Mouse (Mus musculus) left cerebral cortex, adult 8-10 months (tissue): ENCODE measurements around the gene Gm20737. TPM values are rescaled to one million over a fixed set of nuclear protein-coding genes. Genes with fewer than 3 reads are reported as not detected.
"Not testable (repeated sequence)": the region's sequence is repeated elsewhere in the genome, so short reads cannot be mapped to it uniquely, and the experiment has no call there.

ENCODE experiments used
- DNase-seq, 2 experiments: peaks; one replicate each; pipeline ENCODE4 v3.0.0; 2022; ENCODE audit warnings: low spot score in 2 of 2
- total RNA-seq, 4 experiments: library from RNA; stranded (reverse); gene quantifications; 2 replicates each; pipeline ENCODE4 v1.2.4; 2022

The Gm20737 gene
- not detected for total RNA-seq

DNA sequence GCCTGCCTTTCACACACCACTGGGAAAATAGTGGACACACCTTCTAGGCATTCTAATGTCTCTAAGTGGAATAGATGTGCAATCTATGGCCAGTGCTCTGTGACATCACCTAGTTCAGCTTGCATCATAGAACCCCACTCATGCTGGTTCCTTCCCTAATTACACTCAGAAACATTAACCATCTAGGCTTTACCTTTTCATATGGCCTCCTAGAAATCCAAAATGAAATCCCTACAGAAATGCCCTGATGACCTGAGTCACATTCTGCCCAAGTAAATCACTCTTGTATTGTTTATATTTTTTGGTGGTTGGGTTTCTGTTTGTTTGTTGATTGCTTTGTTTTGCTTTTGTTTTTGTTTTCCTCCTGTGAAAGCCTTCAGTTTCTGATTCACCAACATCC lies at the start of gene Gm20737:
TSS of gene Gm20737 (minus strand) at position 101 of the 400 bp plus-strand sequence.
- not testable (repeated sequence) for DNase-seq

DNA sequence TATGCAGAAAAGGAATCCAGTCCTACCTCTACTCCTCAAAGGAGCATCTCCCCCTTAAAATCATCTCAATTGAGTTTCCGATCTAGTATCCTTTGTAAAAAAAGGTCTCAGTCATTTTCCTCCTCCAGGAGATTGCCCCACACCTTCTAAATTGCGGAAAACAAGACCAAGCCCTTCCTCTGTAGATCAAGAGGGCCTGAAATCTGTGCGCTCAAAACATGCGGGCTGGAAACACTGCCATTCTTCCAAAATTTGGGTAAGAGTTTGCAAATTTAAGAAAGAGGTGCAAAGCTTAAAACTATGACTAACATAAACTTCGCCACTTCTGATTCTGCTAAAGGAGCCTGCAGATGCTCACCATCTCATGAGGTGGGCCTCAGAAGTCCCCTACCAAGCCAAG lies 17.3 kb upstream of the Gm20737 start, which contains the start of gene Gm21775:
TSS of gene Gm21775 (plus strand) at position 301 of the 400 bp plus-strand sequence.
- not testable (repeated sequence) for DNase-seq

Other genes starting within 250 kb of the Gm20737 start
- gene Gm20834, start 211.5 kb downstream of the Gm20737 start, total RNA-seq = not detected
- not detected for gene Gm28510, start 123.3 kb downstream of the Gm20737 start, total RNA-seq
- not detected for gene Gm21775, start 17.4 kb upstream of the Gm20737 start, total RNA-seq
- gene Gm21900, start 80.3 kb upstream of the Gm20737 start, total RNA-seq = not detected
- gene Gm20777, start 216.4 kb upstream of the Gm20737 start, total RNA-seq = not detected